Mouse (Mus musculus): Measurements from ENCODE around the gene Tert.

- TF ChIP-seq CTCF (IDR thresholded peaks at IDR 0.05; ENCODE audit: control insufficient read depth, insufficient read depth, insufficient read length) (no peak), MYOD1 (IDR thresholded peaks at IDR 0.05; ENCODE audit: control insufficient read depth, insufficient read length, low read depth) (no peak), FOSL1 (IDR thresholded peaks at IDR 0.05; ENCODE audit: insufficient read depth, low read length, poor library complexity, severe bottlenecking) (no peak), USF1 (IDR thresholded peaks at IDR 0.05; ENCODE audit: low read depth) (no peak)
Observed at GRCm38 (mm10) chr13:73679311-73679710, 52.6 kb downstream of the Tert start.
